Mouse (Mus musculus) liver, postnatal 0 days (tissue): Measurements from ENCODE around the gene Dcxr.

Source experiments
- CTCF ChIP-seq: sonication (generic); IDR thresholded peaks from 2 replicates; pipeline ENCODE4 v1.5.1; 2016; ENCODE audit warnings: antibody characterized with exemption, low read depth
- EP300 ChIP-seq: IDR thresholded peaks from 2 replicates; pipeline ENCODE4 v1.6.1; 2016; ENCODE audit warnings: antibody characterized with exemption, low read depth, mild to moderate bottlenecking

- TF ChIP-seq CTCF = no peak
- TF ChIP-seq EP300 = no peak
These were observed 44.4 kb downstream of the Dcxr start for GRCm38 (mm10) chr11:120682683-120683082.
